Mouse (Mus musculus): ENCODE measurements around the gene Ccdc24. TPM values are rescaled to one million over a fixed set of nuclear protein-coding genes. Genes with fewer than 3 reads are reported as not detected.
A peak's percentile ranks its signal among the peaks of the same experiment; 100 is the strongest.

The Ccdc24 gene
- polyA plus RNA-seq, 2 experiments, result 1.8 to 15.1 TPM

- no peaks in the 10 kb centered on the region for H3K9me3 ChIP-seq (ENCODE audit: control insufficient read depth, low read length)
- DNase-seq (ENCODE audit: low spot score) (no peak), ATAC-seq (ENCODE audit: low FRiP score, low read depth) (no peak)
- 50% methylated on average over 1 of the region's 1 CpGs for WGBS
- peaks cover 15% of the 10 kb centered on the region; the same call in 1 of the 2 replicates for H3K4me1 ChIP-seq (ENCODE audit: control insufficient read depth, insufficient read depth, low read length)
- H3K4me3 ChIP-seq (replicated peaks; ENCODE audit: low read length), result no peak overlapping the region
- TF ChIP-seq POLR2A (IDR thresholded peaks at IDR 0.05; ENCODE audit: borderline replicate concordance, extremely low read depth, insufficient read depth, insufficient read length), result no peak
- no peak overlapping the region for H3K4me2 ChIP-seq (replicated peaks; ENCODE audit: low read depth, low read length, severe bottlenecking)
- no peak overlapping the region for H3K27ac ChIP-seq (replicated peaks; ENCODE audit: low read depth, low read length)
- H3K27me3 ChIP-seq (ENCODE audit: control insufficient read depth, insufficient read depth, low read length), result no peaks in the 10 kb centered on the region
- H3K36me3 ChIP-seq (ENCODE audit: control insufficient read depth, insufficient read depth, low read length), result peaks cover 10% of the 10 kb centered on the region
- H3K9ac ChIP-seq (ENCODE audit: low read depth, low read length, severe bottlenecking), result no peak overlapping the region
Observed at GRCm38 (mm10) chr4:117870437-117870836, 1.9 kb downstream of the Ccdc24 start.

GRCm38 (mm10) chr4:117869317-117869716 is 3.0 kb downstream of the Ccdc24 start:
- no peak for TF ChIP-seq POLR2A (IDR thresholded peaks at IDR 0.05; ENCODE audit: borderline replicate concordance, extremely low read depth, insufficient read depth, insufficient read length)

GRCm38 (mm10) chr4:117867823-117868222 is 4.5 kb downstream of the Ccdc24 start:
- TF ChIP-seq POLR2A (IDR thresholded peaks at IDR 0.05; ENCODE audit: borderline replicate concordance, extremely low read depth, insufficient read depth, insufficient read length), result no peak
- peak overlapping the region; percentile 13; the same call in 1 of the 2 replicates for H3K4me2 ChIP-seq (replicated peaks; ENCODE audit: low read depth, low read length, severe bottlenecking)
- H3K4me3 ChIP-seq (replicated peaks; ENCODE audit: low read length), result no peak overlapping the region
- H3K9ac ChIP-seq (ENCODE audit: low read depth, low read length, severe bottlenecking), result peak overlapping the region; percentile 32; the same call in 1 of the 2 replicates
- H3K9me3 ChIP-seq (ENCODE audit: control insufficient read depth, low read length), result no peaks in the 10 kb centered on the region
- 26% methylated on average over 22 of the region's 24 CpGs for whole genome bisulfite sequencing
- ATAC-seq (ENCODE audit: low FRiP score, low read depth), result 0 out of 2 replicates have a peak, but pooled peaks have one; percentile 13
- peaks cover 15% of the 10 kb centered on the region; the same call in 1 of the 2 replicates for H3K4me1 ChIP-seq (ENCODE audit: control insufficient read depth, insufficient read depth, low read length)
- DNase-seq (ENCODE audit: low spot score), result peak; percentile 40
- no peak overlapping the region for H3K27ac ChIP-seq (replicated peaks; ENCODE audit: low read depth, low read length)
- no peaks in the 10 kb centered on the region for H3K27me3 ChIP-seq (ENCODE audit: control insufficient read depth, insufficient read depth, low read length)
- H3K36me3 ChIP-seq (ENCODE audit: control insufficient read depth, insufficient read depth, low read length), result 0 out of 2 replicates have a peak, but pooled peaks cover 4% of the 10 kb centered on the region

More at GRCm38 (mm10) chr4:117869317-117869716, 3.0 kb downstream of the Ccdc24 start:
- Histone ChIP-seq H3K36me3 (ENCODE audit: control insufficient read depth, insufficient read depth, low read length) (peaks cover 8% of the 10 kb centered on the region), H3K9me3 (ENCODE audit: control insufficient read depth, low read length) (no peaks in the 10 kb centered on the region), H3K4me1 (ENCODE audit: control insufficient read depth, insufficient read depth, low read length) (peaks cover 15% of the 10 kb centered on the region; the same call in 1 of the 2 replicates), H3K27ac (replicated peaks; ENCODE audit: low read depth, low read length) (no peak overlapping the region), H3K9ac (ENCODE audit: low read depth, low read length, severe bottlenecking) (no peak overlapping the region), H3K4me2 (replicated peaks; ENCODE audit: low read depth, low read length, severe bottlenecking) (no peak overlapping the region), H3K4me3 (replicated peaks; ENCODE audit: low read length) (no peak overlapping the region), H3K27me3 (ENCODE audit: control insufficient read depth, insufficient read depth, low read length) (no peaks in the 10 kb centered on the region)
- DNase-seq (ENCODE audit: low spot score) (no peak), ATAC-seq (ENCODE audit: low FRiP score, low read depth) (peak; percentile 18; the same call in 1 of the 2 replicates)
- WGBS, result 55% methylated on average over 9 of the region's 9 CpGs

- Histone ChIP-seq H3K36me3 (ENCODE audit: control insufficient read depth, insufficient read depth, low read length) (0 out of 2 replicates have a peak, but pooled peaks cover 4% of the 10 kb centered on the region), H3K4me1 (ENCODE audit: control insufficient read depth, insufficient read depth, low read length) (peaks cover 12% of the 10 kb centered on the region; the same call in 1 of the 2 replicates), H3K27me3 (ENCODE audit: control insufficient read depth, insufficient read depth, low read length) (no peaks in the 10 kb centered on the region), H3K4me2 (replicated peaks; ENCODE audit: low read depth, low read length, severe bottlenecking) (no peak overlapping the region), H3K4me3 (replicated peaks; ENCODE audit: low read length) (no peak overlapping the region), H3K9me3 (ENCODE audit: control insufficient read depth, low read length) (no peaks in the 10 kb centered on the region), H3K27ac (replicated peaks; ENCODE audit: low read depth, low read length) (no peak overlapping the region), H3K9ac (ENCODE audit: low read depth, low read length, severe bottlenecking) (no peak overlapping the region)
- ATAC-seq (ENCODE audit: low FRiP score, low read depth) (no peak), DNase-seq (ENCODE audit: low spot score) (no peak)
- no peak for TF ChIP-seq POLR2A (IDR thresholded peaks at IDR 0.05; ENCODE audit: borderline replicate concordance, extremely low read depth, insufficient read depth, insufficient read length)
- WGBS, result 76% methylated on average over 6 of the region's 6 CpGs
Observed at GRCm38 (mm10) chr4:117867000-117867399, 5.4 kb downstream of the Ccdc24 start.

GRCm38 (mm10) chr4:117866083-117866482 is 6.3 kb downstream of the Ccdc24 start:
- H3K4me3 ChIP-seq (replicated peaks; ENCODE audit: low read length), result no peak overlapping the region
- 55% methylated on average over 9 of the region's 9 CpGs for WGBS
- ATAC-seq (ENCODE audit: low FRiP score, low read depth) (no peak), DNase-seq (ENCODE audit: low spot score) (no peak)
- H3K9ac ChIP-seq (ENCODE audit: low read depth, low read length, severe bottlenecking), result no peak overlapping the region
- peaks cover 12% of the 10 kb centered on the region; the same call in 1 of the 2 replicates for H3K4me1 ChIP-seq (ENCODE audit: control insufficient read depth, insufficient read depth, low read length)
- no peak overlapping the region for H3K27ac ChIP-seq (replicated peaks; ENCODE audit: low read depth, low read length)
- H3K27me3 ChIP-seq (ENCODE audit: control insufficient read depth, insufficient read depth, low read length), result no peaks in the 10 kb centered on the region
- H3K4me2 ChIP-seq (replicated peaks; ENCODE audit: low read depth, low read length, severe bottlenecking), result no peak overlapping the region
- TF ChIP-seq POLR2A (IDR thresholded peaks at IDR 0.05; ENCODE audit: borderline replicate concordance, extremely low read depth, insufficient read depth, insufficient read length), result no peak
- H3K36me3 ChIP-seq (ENCODE audit: control insufficient read depth, insufficient read depth, low read length), result 0 out of 2 replicates have a peak, but pooled peaks cover 4% of the 10 kb centered on the region
- H3K9me3 ChIP-seq (ENCODE audit: control insufficient read depth, low read length), result no peaks in the 10 kb centered on the region

Data from limb, embryonic 14.5 days (tissue).